Mouse (Mus musculus) liver, postnatal 0 days (tissue): ENCODE data around the gene Kiss1r.
A peak's percentile ranks its signal among the peaks of the same experiment; 100 is the strongest.

Source experiments
- CTCF ChIP-seq: sonication (generic); IDR thresholded peaks from 2 replicates; pipeline ENCODE4 v1.5.1; 2016; ENCODE audit warnings: antibody characterized with exemption, low read depth
- EP300 ChIP-seq: IDR thresholded peaks from 2 replicates; pipeline ENCODE4 v1.6.1; 2016; ENCODE audit warnings: antibody characterized with exemption, low read depth, mild to moderate bottlenecking

DNA sequence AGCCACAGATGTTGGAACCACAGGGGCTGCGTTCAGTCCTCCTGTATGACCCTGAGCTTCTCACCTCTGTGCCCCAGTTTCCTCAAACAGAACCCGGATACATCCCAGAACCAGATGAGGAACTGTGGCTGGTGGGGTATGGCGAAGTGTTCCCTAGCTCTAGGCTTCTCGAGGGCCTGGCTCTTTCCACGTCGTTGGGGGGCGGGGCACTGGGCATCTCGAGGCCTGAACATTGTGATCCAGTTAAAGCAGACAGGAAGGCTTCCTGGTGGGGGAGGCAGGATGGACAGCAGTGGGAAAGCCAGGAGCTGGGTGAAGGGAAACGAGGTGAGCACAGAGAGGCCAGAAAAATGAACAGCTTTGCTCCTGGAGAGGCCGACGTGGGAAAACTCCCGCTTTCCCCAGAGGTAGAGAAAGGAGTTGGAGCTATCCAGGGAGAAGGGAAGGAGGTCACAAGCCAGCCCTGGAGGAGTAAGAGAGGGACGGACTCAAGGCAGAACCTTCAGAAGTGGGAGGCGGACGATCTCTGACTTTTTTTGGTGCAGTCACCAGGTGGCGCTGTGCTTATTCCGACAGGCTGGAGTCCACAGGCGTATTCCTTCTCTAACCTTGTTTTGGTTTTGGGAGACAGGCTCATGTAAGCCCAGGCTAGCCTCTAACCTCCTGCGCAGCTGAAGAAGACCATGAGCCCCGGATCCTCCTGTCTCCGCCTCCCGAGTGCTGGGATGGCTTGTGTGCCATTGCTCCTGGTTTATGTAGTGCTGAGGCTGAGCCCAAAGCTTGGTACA is 33.3 kb upstream of the Kiss1r start:
- TF ChIP-seq CTCF: peak; percentile 87
- TF ChIP-seq EP300: no peak
